Mouse (Mus musculus): ENCODE results near the gene Prr29. TPM values are rescaled to one million over a fixed set of nuclear protein-coding genes. Genes with fewer than 3 reads are reported as not detected.

The Prr29 gene
- polyA plus RNA-seq, 1 experiment: not detected

DNA sequence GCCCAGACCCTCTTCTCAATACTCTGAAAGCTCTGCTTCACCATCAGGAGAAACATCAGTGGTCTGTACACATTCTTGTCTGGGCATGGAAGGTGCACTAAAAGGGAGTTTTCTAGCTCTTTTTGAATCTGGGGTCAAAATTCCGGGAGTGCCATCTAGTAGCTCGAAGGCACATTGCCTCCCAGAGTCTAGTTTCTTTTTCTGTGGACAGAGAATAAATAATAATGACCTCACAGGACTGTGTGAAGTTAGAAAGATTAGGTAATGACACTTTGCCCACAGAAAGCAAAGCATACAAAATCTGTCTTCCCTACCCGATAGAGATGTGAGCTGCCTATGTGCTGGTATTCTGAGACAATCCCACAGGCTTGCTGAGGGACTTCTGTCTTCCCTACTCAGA lies 45.2 kb downstream of the Prr29 start:
- TF ChIP-seq POLR2A (IDR thresholded peaks at IDR 0.05; ENCODE audit: borderline replicate concordance, extremely low read depth, insufficient read depth, insufficient read length, poor library complexity, severe bottlenecking) (no peak), CTCF (IDR thresholded peaks at IDR 0.05; ENCODE audit: borderline replicate concordance, extremely low read depth, insufficient read depth, insufficient read length) (no peak)
- no peak for DNase-seq (ENCODE audit: low read depth)

DNA sequence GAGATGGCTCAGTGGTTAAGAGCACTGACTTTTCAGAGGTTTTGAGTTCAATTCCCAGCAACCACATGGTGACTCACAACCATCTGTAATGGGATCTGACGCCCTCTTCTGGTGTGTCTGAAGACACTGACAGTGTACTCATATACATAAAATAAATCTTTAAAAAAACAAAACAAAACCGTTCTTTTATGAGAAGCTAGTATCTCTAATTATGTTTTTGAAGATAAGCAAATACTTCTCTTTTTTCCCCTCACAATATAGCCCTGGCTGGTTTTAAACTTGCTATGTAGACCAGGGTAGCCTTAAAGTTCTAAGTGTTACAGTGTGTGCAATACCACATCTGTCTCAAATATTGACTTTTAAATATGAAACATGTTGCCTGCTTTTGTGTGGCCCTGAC lies 45.9 kb downstream of the Prr29 start:
- DNase-seq (ENCODE audit: low read depth): no peak
- TF ChIP-seq POLR2A (IDR thresholded peaks at IDR 0.05; ENCODE audit: borderline replicate concordance, extremely low read depth, insufficient read depth, insufficient read length, poor library complexity, severe bottlenecking) (no peak), CTCF (IDR thresholded peaks at IDR 0.05; ENCODE audit: borderline replicate concordance, extremely low read depth, insufficient read depth, insufficient read length) (no peak)

DNA sequence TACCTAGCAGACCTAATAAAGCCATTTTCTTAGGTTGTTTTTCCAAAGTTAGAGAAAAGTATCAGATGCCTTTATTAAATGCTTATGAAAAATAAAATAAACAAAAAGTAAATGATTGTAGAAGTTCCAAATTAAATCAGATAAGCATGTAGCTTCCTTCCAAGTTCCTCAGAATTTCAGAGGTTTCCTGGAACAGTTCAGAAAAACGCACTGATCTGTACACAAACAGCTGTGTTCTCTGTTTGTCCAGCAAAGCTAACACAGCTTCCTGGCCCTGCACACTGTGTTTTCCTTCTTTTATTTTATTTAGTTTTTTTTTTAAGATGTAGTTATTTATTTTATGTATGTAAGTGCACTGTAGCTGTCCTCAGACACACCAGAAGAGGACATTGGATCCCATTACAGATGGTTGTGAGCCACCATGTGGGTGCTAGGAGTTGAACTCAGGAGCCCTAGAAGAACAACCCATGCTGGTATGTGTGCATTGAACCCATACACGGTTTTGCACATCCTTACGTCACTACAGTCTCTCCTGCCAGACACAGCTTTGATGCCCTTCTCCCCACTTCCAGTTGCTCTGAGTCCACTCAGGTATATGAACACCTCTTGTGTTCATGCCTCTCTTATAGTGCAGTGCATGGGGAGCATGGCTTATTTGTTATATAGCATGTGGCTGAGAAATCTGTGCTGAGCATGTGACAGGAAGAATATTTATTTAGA lies 47.5 kb downstream of the Prr29 start:
- no peak for DNase-seq (ENCODE audit: low read depth)
- TF ChIP-seq POLR2A (IDR thresholded peaks at IDR 0.05; ENCODE audit: borderline replicate concordance, extremely low read depth, insufficient read depth, insufficient read length, poor library complexity, severe bottlenecking): no peak
- no peak for TF ChIP-seq CTCF (IDR thresholded peaks at IDR 0.05; ENCODE audit: borderline replicate concordance, extremely low read depth, insufficient read depth, insufficient read length)

DNA sequence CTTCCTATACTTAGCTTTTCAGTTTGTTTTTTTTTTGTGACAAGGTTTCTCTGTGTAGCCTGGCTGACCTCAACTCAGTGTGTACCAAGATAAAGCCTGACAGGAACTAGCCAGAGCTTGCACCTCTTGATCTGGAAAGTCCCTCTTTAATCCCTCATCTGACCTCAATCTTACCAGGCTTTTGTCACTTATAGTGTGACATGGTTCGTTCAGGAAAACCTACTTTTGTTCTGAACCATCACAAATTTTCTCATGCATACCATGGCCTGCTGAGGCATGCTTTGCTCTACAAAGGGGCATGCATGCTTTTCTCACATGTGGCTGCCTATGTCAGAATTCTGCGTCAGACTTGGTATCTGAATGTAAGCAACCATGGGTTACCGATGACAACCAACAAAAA lies 51.1 kb downstream of the Prr29 start:
- no peak for TF ChIP-seq POLR2A (IDR thresholded peaks at IDR 0.05; ENCODE audit: borderline replicate concordance, extremely low read depth, insufficient read depth, insufficient read length, poor library complexity, severe bottlenecking)
- no peak for TF ChIP-seq CTCF (IDR thresholded peaks at IDR 0.05; ENCODE audit: borderline replicate concordance, extremely low read depth, insufficient read depth, insufficient read length)
- no peak for DNase-seq (ENCODE audit: low read depth)

DNA sequence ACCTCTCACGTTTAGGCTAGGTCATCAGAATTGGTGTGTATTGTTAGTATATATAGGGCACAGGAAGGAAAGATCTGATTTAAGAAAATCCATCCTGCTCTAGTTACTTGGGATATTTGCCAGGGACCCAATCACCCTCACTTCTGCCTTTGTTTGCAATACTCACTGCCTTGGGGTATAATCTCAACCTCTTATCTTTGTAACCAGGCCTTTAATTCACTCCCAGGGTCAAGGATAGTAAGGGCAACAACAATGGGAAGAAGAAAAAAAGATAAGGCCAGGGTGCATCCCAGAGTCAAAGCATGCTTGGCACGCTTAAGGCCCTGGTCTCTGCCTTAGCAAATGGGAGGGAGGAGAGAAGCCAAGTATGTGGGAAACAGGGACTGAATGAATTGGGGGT lies 52.6 kb downstream of the Prr29 start:
- no peak for DNase-seq (ENCODE audit: low read depth)
- no peak for TF ChIP-seq CTCF (IDR thresholded peaks at IDR 0.05; ENCODE audit: borderline replicate concordance, extremely low read depth, insufficient read depth, insufficient read length)
- no peak for TF ChIP-seq POLR2A (IDR thresholded peaks at IDR 0.05; ENCODE audit: borderline replicate concordance, extremely low read depth, insufficient read depth, insufficient read length, poor library complexity, severe bottlenecking)

DNA sequence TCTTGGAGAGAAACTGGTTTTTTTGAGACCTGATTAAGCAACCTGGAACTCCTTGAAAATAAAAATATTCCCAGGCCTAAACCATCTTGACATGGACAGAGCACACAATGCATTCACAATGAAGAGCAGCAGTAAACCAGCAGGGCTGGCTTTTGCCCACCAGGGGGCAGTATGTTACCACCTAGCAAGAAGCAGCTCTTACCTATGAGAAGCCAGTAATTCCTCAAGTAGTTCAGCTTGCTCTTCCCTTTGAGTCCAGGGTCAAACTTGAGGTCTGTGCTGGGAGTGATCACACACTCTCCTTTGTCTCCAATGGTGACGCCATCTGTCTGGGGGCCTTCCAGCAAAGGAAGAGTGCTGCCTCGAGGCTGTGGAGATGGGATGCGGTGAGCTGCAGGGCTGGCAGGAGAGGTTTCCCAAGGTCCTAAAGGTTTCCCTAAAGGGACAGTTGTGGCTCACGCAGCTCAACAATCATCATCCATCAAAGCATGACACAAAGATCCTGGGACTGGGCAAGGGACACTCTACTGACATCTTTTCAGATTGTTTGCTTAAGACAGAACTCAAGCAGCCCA lies 53.4 kb downstream of the Prr29 start:
- TF ChIP-seq CTCF (IDR thresholded peaks at IDR 0.05; ENCODE audit: borderline replicate concordance, extremely low read depth, insufficient read depth, insufficient read length) (peak; percentile 93), POLR2A (IDR thresholded peaks at IDR 0.05; ENCODE audit: borderline replicate concordance, extremely low read depth, insufficient read depth, insufficient read length, poor library complexity, severe bottlenecking) (no peak)
- peak; percentile 95 for DNase-seq (ENCODE audit: low read depth)

DNA sequence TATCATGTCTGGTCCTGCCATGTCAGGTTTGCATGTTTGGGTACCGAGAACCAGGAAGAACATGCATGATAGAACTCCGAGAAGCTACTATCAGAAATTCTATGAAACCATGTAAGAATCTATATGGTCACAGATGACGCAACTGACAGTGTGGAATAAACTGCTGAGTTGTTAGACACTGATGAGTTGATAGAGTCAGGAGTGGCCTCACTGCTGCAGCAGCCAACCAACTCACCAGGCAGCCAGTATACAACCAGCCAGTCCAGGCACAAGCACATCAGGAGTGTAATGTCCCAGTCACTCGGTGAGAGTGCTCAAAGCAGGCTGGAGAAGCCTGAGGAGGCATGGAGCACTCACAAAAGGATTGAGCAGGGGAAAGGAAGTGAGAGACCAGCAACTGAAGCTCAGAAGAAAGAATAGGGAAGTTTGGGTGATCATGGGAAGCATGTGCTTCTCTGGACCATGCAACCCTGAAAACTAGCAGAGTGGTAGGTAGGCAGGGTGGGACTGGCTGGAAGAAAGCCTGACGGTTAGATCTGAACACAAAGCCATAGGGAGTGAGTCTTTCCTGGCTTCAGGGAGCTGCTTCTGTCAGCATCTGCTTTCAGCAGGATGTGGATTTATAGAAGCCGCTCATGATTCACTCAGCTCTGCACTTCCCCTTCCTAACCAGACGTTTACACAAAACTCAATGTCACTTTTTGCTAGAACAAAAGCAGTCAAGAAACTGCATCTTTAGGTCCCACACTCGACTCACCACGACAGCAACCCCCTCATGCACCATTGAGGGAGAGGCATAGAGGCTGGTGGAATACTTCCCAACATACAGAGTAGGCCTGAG lies 54.2 kb downstream of the Prr29 start:
- TF ChIP-seq POLR2A (IDR thresholded peaks at IDR 0.05; ENCODE audit: borderline replicate concordance, extremely low read depth, insufficient read depth, insufficient read length, poor library complexity, severe bottlenecking): no peak

DNA sequence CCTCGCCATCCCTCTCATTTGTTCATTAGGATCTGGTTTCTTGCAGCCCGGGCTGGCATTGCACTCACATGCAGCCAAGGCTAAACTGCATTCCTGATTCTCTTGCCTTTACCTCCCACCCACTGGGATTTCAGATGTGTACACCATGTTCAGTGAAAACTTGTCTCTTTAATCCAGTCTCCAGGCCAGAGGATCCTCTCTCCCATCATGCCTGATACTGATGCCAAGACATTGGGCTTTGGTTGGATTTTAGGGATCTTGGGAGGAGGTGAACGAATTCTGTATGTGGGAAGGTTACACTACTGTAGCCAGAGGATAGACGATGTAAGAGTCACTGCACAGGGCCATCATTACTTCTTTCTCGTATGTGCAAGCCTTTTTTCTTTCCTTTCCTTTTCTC lies 59.9 kb downstream of the Prr29 start:
- TF ChIP-seq CTCF (IDR thresholded peaks at IDR 0.05; ENCODE audit: borderline replicate concordance, extremely low read depth, insufficient read depth, insufficient read length): no peak
- no peak for TF ChIP-seq POLR2A (IDR thresholded peaks at IDR 0.05; ENCODE audit: borderline replicate concordance, extremely low read depth, insufficient read depth, insufficient read length, poor library complexity, severe bottlenecking)
- DNase-seq (ENCODE audit: low read depth): no peak

More for the DNA sequence above, 54.2 kb downstream of the Prr29 start:
- no peak for DNase-seq (ENCODE audit: low read depth)

DNA sequence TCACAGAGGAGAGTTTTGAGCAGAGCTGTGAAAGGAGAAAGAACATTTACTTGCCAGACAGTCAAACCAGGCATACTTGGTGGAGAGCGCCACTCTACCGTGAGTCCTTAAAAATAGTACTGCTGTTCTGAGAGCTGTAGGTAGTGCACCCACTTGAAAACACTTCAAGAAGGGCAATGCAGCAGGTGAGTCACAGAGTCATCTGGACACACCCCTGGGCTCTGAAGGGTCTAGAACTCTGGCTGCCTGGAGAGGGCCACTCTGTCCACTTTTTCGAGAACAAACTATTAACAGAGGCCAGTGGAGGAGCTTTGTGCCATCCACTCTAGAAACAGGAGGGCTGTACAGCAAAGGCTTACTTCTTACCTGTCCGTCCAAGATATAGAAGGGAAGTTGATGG lies 61.2 kb downstream of the Prr29 start:
- TF ChIP-seq CTCF (IDR thresholded peaks at IDR 0.05; ENCODE audit: borderline replicate concordance, extremely low read depth, insufficient read depth, insufficient read length): no peak
- TF ChIP-seq POLR2A (IDR thresholded peaks at IDR 0.05; ENCODE audit: borderline replicate concordance, extremely low read depth, insufficient read depth, insufficient read length, poor library complexity, severe bottlenecking): no peak
- no peak for DNase-seq (ENCODE audit: low read depth)

Other genes with a start within 250 kb of the Prr29 start
- 0.77 TPM in 1 of 2 replicates, not detected in the other for gene Gm10840, start 204.6 kb upstream of the Prr29 start, polyA plus RNA-seq (2012; rRNA removed)
- 128 and 134 TPM in 2 replicates for gene Limd2, start 204.6 kb upstream of the Prr29 start, polyA plus RNA-seq (2012; rRNA removed)
- gene Strada, start 163.3 kb upstream of the Prr29 start, polyA plus RNA-seq (2012; rRNA removed): 54.3 and 68.3 TPM in 2 replicates
- gene Ccdc47, start 149.1 kb upstream of the Prr29 start, polyA plus RNA-seq (2012; rRNA removed): 44.1 and 54.9 TPM in 2 replicates
- gene Ddx42, start 148.5 kb upstream of the Prr29 start, polyA plus RNA-seq (2012; rRNA removed): 41.1 and 56.8 TPM in 2 replicates
- 30.1 and 31.5 TPM in 2 replicates for gene Ftsj3, start 109.4 kb upstream of the Prr29 start, polyA plus RNA-seq (2012; rRNA removed)
- 162 and 165 TPM in 2 replicates for gene Psmc5, start 109.3 kb upstream of the Prr29 start, polyA plus RNA-seq (2012; rRNA removed)
- gene Smarcd2, start 92.5 kb upstream of the Prr29 start, polyA plus RNA-seq (2012; rRNA removed): 37.3 and 51.0 TPM in 2 replicates
- gene Tcam1, start 88.8 kb upstream of the Prr29 start, polyA plus RNA-seq (2012; rRNA removed): 0.15 and 0.23 TPM in 2 replicates
- gene Gh, start 63.6 kb upstream of the Prr29 start, polyA plus RNA-seq (2012; rRNA removed): not detected in 2 replicates
- 0.48 and 0.62 TPM in 2 replicates for gene Cd79b, start 50.7 kb upstream of the Prr29 start, polyA plus RNA-seq (2012; rRNA removed)
- gene Scn4a, start 12.2 kb upstream of the Prr29 start, polyA plus RNA-seq (2012; rRNA removed): 0.01 and 0.07 TPM in 2 replicates
- gene Icam2, start 22.6 kb downstream of the Prr29 start, polyA plus RNA-seq (2012; rRNA removed): 11.5 and 11.9 TPM in 2 replicates
- gene Ern1, start 122.4 kb downstream of the Prr29 start, polyA plus RNA-seq (2012; rRNA removed): 11.3 and 11.9 TPM in 2 replicates
- 18.8 and 34.6 TPM in 2 replicates for gene Tex2, start 248.0 kb downstream of the Prr29 start, polyA plus RNA-seq (2012; rRNA removed)

Measured in brain, embryonic 14.5 days (tissue).